Mouse (Mus musculus): ENCODE results near the gene Ttbk2. TPM values are rescaled to one million over a fixed set of nuclear protein-coding genes. Genes with fewer than 3 reads are reported as not detected.

Gene Ttbk2
- total RNA-seq, 2 experiments from 2014 or later, result 7.6 to 9.2 TPM

DNA sequence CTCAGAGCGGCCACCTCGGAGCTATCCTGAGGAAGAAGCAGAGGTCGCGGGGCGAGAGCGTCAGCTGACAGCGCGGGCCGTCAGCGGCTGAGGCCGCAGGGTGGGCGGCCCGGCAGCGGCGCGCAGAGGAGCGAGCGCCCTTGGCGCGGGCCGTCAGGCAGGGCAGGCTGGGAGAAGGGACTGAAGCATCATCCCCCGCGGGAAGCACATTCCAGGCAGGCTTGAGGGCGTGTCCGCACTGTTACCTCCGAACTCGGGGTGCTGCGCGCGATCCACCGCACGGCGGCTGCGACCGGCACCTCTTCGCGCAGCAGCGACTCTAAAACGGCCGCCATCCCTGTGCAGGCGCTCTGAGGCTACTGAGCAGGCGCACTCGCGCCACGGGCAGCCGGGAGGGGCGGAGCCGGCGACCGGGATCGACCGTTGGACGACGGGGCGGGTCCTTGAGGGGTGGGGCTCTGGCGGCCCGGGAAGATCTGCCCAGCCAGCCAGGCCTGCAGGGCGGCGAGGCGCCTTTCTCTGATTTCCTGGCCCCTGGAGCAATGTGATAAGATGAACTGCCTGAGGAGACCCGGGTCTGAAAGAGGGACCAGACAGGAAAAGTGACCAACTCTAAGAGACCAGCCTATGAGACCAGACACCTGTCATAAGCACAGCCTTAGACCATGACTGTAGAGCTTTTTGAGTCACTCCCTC, 119.1 kb downstream of the Ttbk2 start:
- Histone ChIP-seq H3K27ac (peak overlapping the region; percentile 93), H3K4me3 (peak overlapping the region; percentile 84)
- peak; percentile 98 for DNase-seq
- peak; percentile 15; the same call in 1 of the 2 replicates for TF ChIP-seq CTCF (IDR thresholded peaks at IDR 0.05)
- intact Hi-C loops (cut with DNase I), result loop anchor here (1.0 to 2.0 kb wide), 2 partner anchors 118 to 135 kb away; no protein-coding TSS in a partner anchor

GRCm38 (mm10) chr2:120730639-120731166, 119.7 kb downstream of the Ttbk2 start:
- no peak for TF ChIP-seq CTCF (IDR thresholded peaks at IDR 0.05)
- Histone ChIP-seq H3K4me3 (peak overlapping the region; percentile 84), H3K27ac (peak overlapping the region; percentile 93)
- intact Hi-C loops (cut with DNase I), result loop anchor here (1.0 to 2.0 kb wide), 2 partner anchors 119 to 136 kb away; no protein-coding TSS in a partner anchor
- no peak for DNase-seq

DNA sequence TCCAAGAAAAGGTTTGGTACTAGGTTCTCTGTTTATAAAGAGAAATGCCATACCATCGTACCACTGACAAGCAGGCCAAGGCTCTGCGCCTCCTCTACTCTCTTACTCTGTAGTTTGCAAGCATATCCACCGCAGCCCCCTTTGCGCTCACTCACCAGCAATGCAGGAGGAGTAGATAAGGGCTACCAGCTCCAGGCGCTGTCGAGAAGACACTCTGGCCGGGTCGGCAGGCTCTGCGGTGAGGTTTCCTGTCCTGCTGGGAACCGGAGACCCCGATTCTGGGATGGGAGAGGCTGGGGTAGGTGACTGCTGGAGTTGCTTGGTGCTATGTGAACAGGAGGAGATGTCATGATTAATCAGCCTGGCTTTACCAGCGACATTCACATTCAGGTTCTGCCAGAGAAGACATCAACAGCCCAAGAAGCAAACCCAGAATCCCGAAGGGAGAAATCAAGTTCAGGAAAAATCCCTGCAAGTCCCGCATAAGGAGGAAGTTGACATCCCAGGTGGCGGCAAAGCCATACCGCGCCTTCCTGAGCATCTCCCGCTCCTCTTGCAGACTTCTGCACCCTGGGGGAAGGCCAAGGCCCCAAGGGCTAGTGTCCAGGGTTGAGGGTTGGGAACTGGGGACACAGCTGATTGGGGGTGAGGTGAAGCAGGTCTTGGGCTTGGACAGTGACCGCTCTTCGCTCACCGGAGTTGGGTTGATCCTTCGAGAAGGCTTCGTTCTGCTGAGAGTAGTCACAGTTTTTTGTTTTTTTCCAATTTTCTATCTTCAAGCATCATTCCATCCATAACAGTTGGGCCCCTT, 120.4 kb downstream of the Ttbk2 start:
- intact Hi-C loops (cut with DNase I), result loop anchor here (2.0 kb wide), 1 partner anchor 137 kb away; no protein-coding TSS in a partner anchor
- TF ChIP-seq CTCF (IDR thresholded peaks at IDR 0.05), result no peak
- H3K4me3 ChIP-seq, result peak overlapping the region; percentile 84
- H3K27ac ChIP-seq, result peak overlapping the region; percentile 93
- DNase-seq, result no peak

- no peak overlapping the region for H3K4me3 ChIP-seq
- DNase-seq, result no peak
- no peak overlapping the region for H3K27ac ChIP-seq
- TF ChIP-seq CTCF (IDR thresholded peaks at IDR 0.05), result no peak
- intact Hi-C loops (cut with DNase I), result no loop called here
Observed at GRCm38 (mm10) chr2:120724176-120724575, 126.2 kb downstream of the Ttbk2 start.

DNA sequence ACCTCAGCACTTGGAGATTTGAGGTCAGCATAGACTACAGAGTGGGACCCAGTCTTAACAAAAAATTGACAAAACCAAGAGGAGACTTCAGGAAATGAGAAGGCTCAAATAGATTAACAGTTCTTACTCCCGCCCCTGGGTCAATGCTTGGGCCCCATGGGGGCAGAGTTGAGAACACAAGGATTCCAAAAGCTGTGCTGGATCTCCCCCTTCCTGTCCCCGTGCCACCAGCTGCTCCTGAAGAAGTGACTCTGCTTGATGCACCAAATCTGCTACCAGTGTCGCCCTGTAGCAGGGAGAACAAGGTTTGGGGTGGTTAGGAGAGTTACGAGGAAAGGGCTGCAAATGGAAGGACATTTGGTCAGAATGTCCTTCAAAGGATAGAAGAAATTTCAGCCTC, 126.8 kb downstream of the Ttbk2 start:
- intact Hi-C loops (cut with DNase I), result no loop called here
- Histone ChIP-seq H3K27ac (no peak overlapping the region), H3K4me3 (no peak overlapping the region)
- DNase-seq, result no peak
- no peak for TF ChIP-seq CTCF (IDR thresholded peaks at IDR 0.05)

- DNase-seq, result no peak
- intact Hi-C loops (cut with DNase I), result no loop called here
- H3K27ac ChIP-seq, result no peak overlapping the region
- H3K4me3 ChIP-seq, result no peak overlapping the region
- no peak for TF ChIP-seq CTCF (IDR thresholded peaks at IDR 0.05)
Observed at GRCm38 (mm10) chr2:120722491-120722890, 127.9 kb downstream of the Ttbk2 start.

DNA sequence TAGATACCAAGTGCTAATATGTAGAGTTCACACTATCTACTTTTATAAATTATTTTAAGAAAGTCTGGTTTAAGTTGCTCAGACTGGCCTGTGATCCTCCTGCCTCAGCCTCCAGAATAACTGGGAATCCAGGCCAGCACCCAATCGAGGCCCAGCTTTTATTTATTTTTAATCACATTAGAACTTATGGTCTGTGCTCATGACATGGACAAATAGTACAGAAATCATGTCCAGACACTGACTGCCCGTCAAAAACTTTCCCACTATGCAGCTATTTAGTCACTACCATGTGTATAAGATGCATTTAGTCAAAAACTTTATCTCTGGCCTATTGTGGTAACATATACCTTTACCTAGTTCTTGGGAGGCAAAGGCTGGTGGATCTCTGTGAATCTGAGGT, 128.5 kb downstream of the Ttbk2 start:
- intact Hi-C loops (cut with DNase I), result no loop called here
- no peak for DNase-seq
- TF ChIP-seq CTCF (IDR thresholded peaks at IDR 0.05), result no peak
- H3K27ac ChIP-seq, result no peak overlapping the region
- no peak overlapping the region for H3K4me3 ChIP-seq

DNA sequence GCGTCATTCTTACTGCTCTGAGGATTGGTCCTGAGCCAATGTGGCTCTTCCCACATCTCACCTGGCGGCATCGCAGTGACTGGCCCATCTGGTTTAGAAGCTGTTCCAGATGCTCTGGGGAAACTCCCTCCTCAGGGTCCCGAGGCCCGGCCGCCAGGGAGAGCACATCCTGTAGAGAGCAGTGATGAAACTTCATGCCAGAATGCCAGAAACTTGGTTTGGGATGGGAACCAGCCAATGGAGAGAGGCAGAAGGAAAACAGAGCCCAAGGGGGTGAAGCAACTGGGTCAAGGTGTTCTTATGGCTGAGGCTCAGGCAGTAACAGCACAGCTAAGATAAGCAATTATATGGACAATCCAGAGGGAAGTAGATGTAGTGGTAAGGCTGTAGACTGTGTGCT, 129.6 kb downstream of the Ttbk2 start:
- intact Hi-C loops (cut with DNase I), result no loop called here
- TF ChIP-seq CTCF (IDR thresholded peaks at IDR 0.05), result no peak
- Histone ChIP-seq H3K27ac (no peak overlapping the region), H3K4me3 (no peak overlapping the region)
- DNase-seq, result no peak

GRCm38 (mm10) chr2:120718496-120718895, 131.9 kb downstream of the Ttbk2 start:
- no peak overlapping the region for H3K27ac ChIP-seq
- no peak overlapping the region for H3K4me3 ChIP-seq
- no peak for TF ChIP-seq CTCF (IDR thresholded peaks at IDR 0.05)
- intact Hi-C loops (cut with DNase I), result no loop called here
- DNase-seq, result no peak

- Histone ChIP-seq H3K27ac (no peak overlapping the region), H3K4me3 (no peak overlapping the region)
- no peak for DNase-seq
- intact Hi-C loops (cut with DNase I), result no loop called here
- TF ChIP-seq CTCF (IDR thresholded peaks at IDR 0.05), result no peak
Observed at GRCm38 (mm10) chr2:120713441-120713840, 137.0 kb downstream of the Ttbk2 start.

GRCm38 (mm10) chr2:120710948-120711347, 139.5 kb downstream of the Ttbk2 start:
- TF ChIP-seq CTCF (IDR thresholded peaks at IDR 0.05), result no peak
- Histone ChIP-seq H3K4me3 (no peak overlapping the region), H3K27ac (no peak overlapping the region)
- no peak for DNase-seq
- intact Hi-C loops (cut with DNase I), result no loop called here

DNA sequence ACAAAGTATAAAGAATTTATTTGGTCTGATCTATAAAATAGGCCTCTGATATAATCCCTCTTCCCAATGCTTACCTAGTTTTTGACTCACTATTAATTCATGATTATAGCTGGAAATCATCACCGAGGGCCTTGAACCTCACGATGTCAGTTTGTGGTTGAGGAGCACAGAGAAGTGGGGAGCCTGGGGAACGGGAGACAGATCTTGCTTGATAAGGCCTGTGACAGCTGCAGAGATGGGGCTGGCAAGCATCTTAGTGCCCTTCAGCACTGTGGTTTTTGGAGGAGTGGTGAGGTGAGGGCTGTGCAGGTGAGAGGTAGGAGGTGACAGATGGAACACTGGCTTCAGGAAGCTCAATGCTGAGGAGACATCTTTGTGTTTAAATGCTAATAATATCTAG, 140.2 kb downstream of the Ttbk2 start:
- intact Hi-C loops (cut with DNase I), result no loop called here

DNA sequence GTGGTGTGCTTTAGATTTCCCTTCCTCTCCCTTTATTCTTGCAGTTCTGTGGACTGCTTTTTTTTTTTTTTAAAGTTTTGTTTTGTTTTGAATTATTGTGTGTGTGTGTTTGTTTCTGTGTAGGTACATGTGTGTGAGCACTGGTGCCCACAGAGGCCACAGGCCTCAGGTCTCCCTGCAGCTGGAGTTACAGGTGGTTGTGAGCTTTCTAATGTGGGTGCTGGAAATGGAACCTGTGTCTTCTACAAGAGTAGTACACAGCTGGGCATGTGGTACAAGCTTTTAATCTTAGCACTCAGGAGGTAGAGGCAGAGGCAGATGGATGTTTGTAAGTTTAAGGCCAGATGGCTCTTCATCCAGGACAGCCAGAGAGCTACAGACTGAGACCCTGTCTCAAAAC, 143.4 kb downstream of the Ttbk2 start:
- Histone ChIP-seq H3K27ac (no peak overlapping the region), H3K4me3 (no peak overlapping the region)
- TF ChIP-seq CTCF (IDR thresholded peaks at IDR 0.05), result no peak
- intact Hi-C loops (cut with DNase I), result no loop called here
- DNase-seq, result no peak

More for the DNA sequence above, 140.2 kb downstream of the Ttbk2 start:
- H3K27ac ChIP-seq, result no peak overlapping the region
- DNase-seq, result no peak
- TF ChIP-seq CTCF (IDR thresholded peaks at IDR 0.05), result no peak
- H3K4me3 ChIP-seq, result no peak overlapping the region
